Mouse (Mus musculus) ES-Bruce4 (cell line): ENCODE measurements around the gene Usp45.

Experiments
- CTCF ChIP-seq: IDR thresholded peaks from one replicate; pipeline ENCODE4 v1.8.1; 2011; ENCODE audit warnings: low read depth, low read length
- EP300 ChIP-seq: IDR thresholded peaks from 2 replicates; pipeline ENCODE4 v1.6.1; 2011; ENCODE audit warnings: low read depth, low read length; ENCODE audit not compliant: insufficient read depth

- TF ChIP-seq CTCF (no peak), EP300 (no peak)
Measured at GRCm38 (mm10) chr4:21766171-21766862, 639 bp upstream of the Usp45 start.
